Mouse (Mus musculus) brain, embryonic 14.5 days (tissue): Measurements from ENCODE around the gene Gad2.
"Not testable (repeated sequence)": the region's sequence is repeated elsewhere in the genome, so short reads cannot be mapped to it uniquely, and the experiment has no call there.

Experiments used
- CTCF ChIP-seq: fragments of 200-500 bp; IDR thresholded peaks from 2 replicates; pipeline ENCODE4 v1.5.1; 2012; ENCODE audit warnings: inconsistent platforms, mild to moderate bottlenecking, moderate library complexity, borderline replicate concordance; ENCODE audit not compliant: insufficient read depth, insufficient read length; ENCODE audit errors: extremely low read depth
- POLR2A ChIP-seq: fragments of 200-500 bp; IDR thresholded peaks from 2 replicates; pipeline ENCODE4 v1.6.1; 2012; ENCODE audit warnings: mild to moderate bottlenecking, inconsistent platforms, borderline replicate concordance; ENCODE audit not compliant: poor library complexity, insufficient read depth, insufficient read length, severe bottlenecking; ENCODE audit errors: extremely low read depth

DNA sequence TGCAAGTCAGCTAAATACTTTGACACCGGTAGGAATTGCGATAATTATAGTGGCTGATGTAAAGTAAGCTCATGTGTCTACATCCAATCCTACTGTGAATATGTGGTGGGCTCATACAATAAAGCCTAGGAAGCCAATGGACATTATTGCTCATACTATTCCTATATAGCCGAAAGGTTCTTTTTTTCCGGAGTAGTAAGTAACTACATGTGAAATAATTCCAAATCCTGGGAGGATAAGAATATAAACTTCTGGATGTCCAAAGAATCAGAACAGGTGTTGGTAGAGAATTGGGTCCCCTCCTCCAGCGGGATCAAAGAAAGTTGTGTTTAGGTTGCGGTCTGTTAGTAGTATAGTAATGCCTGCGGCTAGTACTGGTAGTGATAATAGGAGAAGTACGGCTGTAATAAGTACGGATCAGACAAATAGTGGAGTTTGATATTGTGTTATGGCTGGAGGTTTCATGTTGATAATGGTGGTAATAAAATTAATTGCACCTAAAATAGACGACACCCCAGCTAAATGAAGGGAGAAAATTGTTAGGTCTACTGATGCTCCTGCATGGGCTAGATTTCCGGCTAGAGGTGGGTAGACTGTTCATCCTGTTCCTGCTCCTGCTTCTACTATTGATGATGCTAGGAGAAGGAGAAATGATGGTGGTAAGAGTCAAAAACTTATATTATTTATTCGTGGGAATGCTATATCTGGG, 33.2 kb upstream of the Gad2 start:
- not testable (repeated sequence) for TF ChIP-seq CTCF, POLR2A
